ENCODE assay signal across 27 mouse cellular contexts in genomic region chr10:61519491-61519890, GRCm38 (mm10).
"Had no signal": no experiment of that assay in that cellular context is flagged by ENCODE, and none has a peak within 500 bp of the region (broad histone marks: within the 10 kb centered on the region; RNA-seq: fewer than 3 reads in every experiment).

No protein-coding gene starts in this region.

- H3K9ac ChIP-seq: forebrain, postnatal 0 days; heart, embryonic 12.5 days; hindbrain, embryonic 12.5 days; hindbrain, embryonic 14.5 days; intestine, embryonic 15.5 days; kidney, embryonic 15.5 days; limb, embryonic 13.5 days; limb, embryonic 15.5 days; liver, embryonic 13.5 days had no signal

- H3K4me3 ChIP-seq: gastrocnemius, adult 2 months; heart, adult 2 months; heart, embryonic 12.5 days; hindbrain, embryonic 10.5 days; hindbrain, embryonic 12.5 days; intestine, embryonic 15.5 days; kidney, embryonic 15.5 days; limb, embryonic 13.5 days; limb, embryonic 15.5 days; liver, embryonic 13.5 days had no signal

- DNase-seq: forebrain, postnatal 0 days; gastrocnemius, adult 2 months; gastrocnemius, postnatal 10 days; gastrocnemius, postnatal 25 days; heart, adult 2 months; heart, postnatal 10 days; heart, postnatal 4 days; kidney, adult 2 months; kidney, adult 9 months; kidney, postnatal 14 days; kidney, postnatal 36 days; layer of hippocampus, adult 9-11 months; layer of hippocampus, postnatal 36 days; left cerebral cortex, postnatal 4 days; liver, embryonic 13.5 days had no signal

- H3K27me3 ChIP-seq: heart, embryonic 12.5 days; hindbrain, embryonic 12.5 days; intestine, embryonic 15.5 days; kidney, embryonic 15.5 days; limb, embryonic 13.5 days; limb, embryonic 15.5 days; liver, embryonic 13.5 days had no signal

- H3K9me3 ChIP-seq: hindbrain, embryonic 12.5 days; intestine, embryonic 15.5 days; limb, embryonic 13.5 days; limb, embryonic 15.5 days had no signal

- H3K4me2 ChIP-seq: heart, embryonic 12.5 days; hindbrain, embryonic 12.5 days; hindbrain, embryonic 14.5 days; intestine, embryonic 15.5 days; kidney, embryonic 15.5 days; limb, embryonic 13.5 days; limb, embryonic 15.5 days; liver, embryonic 11.5 days; liver, embryonic 13.5 days had no signal

- ATAC-seq: forebrain, postnatal 0 days; hindbrain, embryonic 16.5 days; inflammation-experienced regulatory T-cells, adult 6 months; intestine, embryonic 15.5 days; intestine, postnatal 0 days had no signal

- H3K36me3 ChIP-seq: hindbrain, embryonic 12.5 days; intestine, embryonic 15.5 days; limb, embryonic 13.5 days; limb, embryonic 15.5 days; liver, embryonic 13.5 days had no signal

- H3K27ac ChIP-seq: gastrocnemius, adult 2 months; heart, adult 2 months; hindbrain, embryonic 10.5 days; hindbrain, embryonic 12.5 days; hindbrain, embryonic 14.5 days; intestine, embryonic 15.5 days; limb, embryonic 13.5 days; limb, embryonic 15.5 days; liver, embryonic 13.5 days had no signal
